ENCODE assay signal across 11 mouse cellular contexts in genomic region chr9:61445711-61446222, GRCm38 (mm10).
A peak's percentile ranks its signal among the peaks of the same experiment; 100 is the strongest.
DNase-seq lines count a peak whose midpoint lies in the region; ATAC-seq lines count a peak whose summit lies in the region.
"Had no signal": no experiment of that assay in that cellular context is flagged by ENCODE, and none has a peak within 500 bp of the region (broad histone marks: within the 10 kb centered on the region; RNA-seq: fewer than 3 reads in every experiment).

No protein-coding gene starts in this region.

- H3K9me3 ChIP-seq in hindbrain, embryonic 11.5 days (ENCODE audit: control insufficient read depth, low read length) = no peaks in the 10 kb centered on the region
- no peaks in the 10 kb centered on the region for H3K9me3 ChIP-seq in hindbrain, embryonic 14.5 days (ENCODE audit: control insufficient read depth, low read length)
- H3K9me3 ChIP-seq in embryonic facial prominence, embryonic 13.5 days = no peaks in the 10 kb centered on the region
- H3K9me3 ChIP-seq in limb, embryonic 10.5 days (replicated peaks) = no peaks in the 10 kb centered on the region
- H3K9me3 ChIP-seq: limb, embryonic 15.5 days had no signal

- H3K27me3 ChIP-seq in hindbrain, embryonic 11.5 days (ENCODE audit: control insufficient read depth, insufficient read depth, low read length) = no peaks in the 10 kb centered on the region
- H3K27me3 ChIP-seq in hindbrain, embryonic 14.5 days (ENCODE audit: control insufficient read depth, insufficient read depth, low read length) = no peaks in the 10 kb centered on the region
- peaks cover under 1% of the 10 kb centered on the region; the same call in 1 of the 2 replicates for H3K27me3 ChIP-seq in embryonic facial prominence, embryonic 13.5 days
- peaks cover 42% of the 10 kb centered on the region for H3K27me3 ChIP-seq in limb, embryonic 10.5 days (ENCODE audit: low read depth, poor library complexity, severe bottlenecking)

- H3K9ac ChIP-seq in hindbrain, embryonic 11.5 days (ENCODE audit: low read depth, low read length) = 0 out of 2 replicates have a peak overlapping the region, but pooled peaks have one; percentile 0
- H3K9ac ChIP-seq in hindbrain, embryonic 14.5 days = no peak overlapping the region
- H3K9ac ChIP-seq in embryonic facial prominence, embryonic 13.5 days = no peak overlapping the region
- H3K9ac ChIP-seq: limb, embryonic 15.5 days had no signal

- H3K4me2 ChIP-seq in hindbrain, embryonic 11.5 days (replicated peaks; ENCODE audit: low read depth, low read length) = no peak overlapping the region
- H3K4me2 ChIP-seq in hindbrain, embryonic 14.5 days (replicated peaks) = no peak overlapping the region
- H3K4me2 ChIP-seq in embryonic facial prominence, embryonic 13.5 days = no peak overlapping the region
- H3K4me2 ChIP-seq: limb, embryonic 15.5 days had no signal

- ATAC-seq in hindbrain, embryonic 11.5 days (ENCODE audit: low FRiP score) = peak; percentile 54; the same call in 1 of the 2 replicates
- ATAC-seq in hindbrain, embryonic 14.5 days (ENCODE audit: low FRiP score) = no peak
- no peak; the same call in 1 of the 2 replicates for ATAC-seq in embryonic facial prominence, embryonic 13.5 days (ENCODE audit: insufficient number of reproducible peaks, insufficient read depth, low FRiP score, low TSS enrichment, low read depth)

- 8% methylated on average over 5 of the region's 5 CpGs for WGBS in hindbrain, embryonic 11.5 days
- 13% methylated on average over 5 of the region's 5 CpGs for WGBS in hindbrain, embryonic 14.5 days
- WGBS in embryonic facial prominence, embryonic 13.5 days = 3% methylated on average over 5 of the region's 5 CpGs
- 8% methylated on average over 5 of the region's 5 CpGs for WGBS in limb, embryonic 10.5 days

- peak; percentile 47 for DNase-seq in hindbrain, embryonic 11.5 days (ENCODE audit: low spot score)
- DNase-seq in hindbrain, embryonic 14.5 days (ENCODE audit: low spot score) = no peak
- DNase-seq in NIH3T3 (ENCODE audit: low read depth) = peak; percentile 27
- no peak for DNase-seq in limb, embryonic 10.5 days (ENCODE audit: low spot score)
- no peak for DNase-seq in right cerebral cortex, adult 2 months (ENCODE audit: low spot score in 2 of 2)
- DNase-seq in right cerebral cortex, adult 18-20 months = no peak
- no peak for DNase-seq in kidney, postnatal 14 days
- DNase-seq: thymus, adult 2 months had no signal

- no peak overlapping the region for H3K4me3 ChIP-seq in hindbrain, embryonic 11.5 days (ENCODE audit: low read depth, low read length)
- no peak overlapping the region for H3K4me3 ChIP-seq in hindbrain, embryonic 14.5 days (replicated peaks; ENCODE audit: low read length)
- no peak overlapping the region for H3K4me3 ChIP-seq in embryonic facial prominence, embryonic 13.5 days
- no peak overlapping the region for H3K4me3 ChIP-seq in limb, embryonic 10.5 days
- H3K4me3 ChIP-seq: limb, embryonic 15.5 days had no signal

- H3K4me1 ChIP-seq in hindbrain, embryonic 11.5 days (replicated peaks; ENCODE audit: control insufficient read depth, insufficient read depth, low read length) = peaks cover 16% of the 10 kb centered on the region
- peaks cover 20% of the 10 kb centered on the region; the same call in 1 of the 2 replicates for H3K4me1 ChIP-seq in hindbrain, embryonic 14.5 days (replicated peaks; ENCODE audit: control insufficient read depth, insufficient read depth, low read length)
- peaks cover 40% of the 10 kb centered on the region for H3K4me1 ChIP-seq in embryonic facial prominence, embryonic 13.5 days
- H3K4me1 ChIP-seq in limb, embryonic 10.5 days = peaks cover 54% of the 10 kb centered on the region

- H3K36me3 ChIP-seq in hindbrain, embryonic 11.5 days (ENCODE audit: control insufficient read depth, insufficient read depth, low read length) = no peaks in the 10 kb centered on the region
- no peaks in the 10 kb centered on the region for H3K36me3 ChIP-seq in hindbrain, embryonic 14.5 days (replicated peaks; ENCODE audit: control insufficient read depth, insufficient read depth)
- no peaks in the 10 kb centered on the region for H3K36me3 ChIP-seq in embryonic facial prominence, embryonic 13.5 days
- no peaks in the 10 kb centered on the region for H3K36me3 ChIP-seq in limb, embryonic 10.5 days
- H3K36me3 ChIP-seq: limb, embryonic 15.5 days had no signal

- H3K27ac ChIP-seq in hindbrain, embryonic 11.5 days (ENCODE audit: low read depth, low read length) = 0 out of 2 replicates have a peak overlapping the region, but pooled peaks have one; percentile 7
- H3K27ac ChIP-seq in hindbrain, embryonic 14.5 days = no peak overlapping the region
- H3K27ac ChIP-seq in embryonic facial prominence, embryonic 13.5 days = peak overlapping the region; percentile 22; the same call in 1 of the 2 replicates
- H3K27ac ChIP-seq in limb, embryonic 10.5 days = peak overlapping the region; percentile 59
- H3K27ac ChIP-seq: limb, embryonic 15.5 days; macrophage had no signal

Comparison
In these comparisons a context has a peak if more than half of its experiments do, and no peak if none do; other contexts are left out.
1. DNase-seq: peak in hindbrain, embryonic 11.5 days (single experiment) and NIH3T3 (single experiment); none in hindbrain, embryonic 14.5 days (single experiment), limb, embryonic 10.5 days (single experiment), right cerebral cortex, adult 2 months (0 of 2), right cerebral cortex, adult 18-20 months (single experiment) and kidney, postnatal 14 days (single experiment).